In genomic region chr13:26318557-26318956, GRCm38 (mm10) we compare ENCODE assay signal across 25 mouse cellular contexts.
A peak's percentile ranks its signal among the peaks of the same experiment; 100 is the strongest.
DNase-seq lines count a peak whose midpoint lies in the region; ATAC-seq and TF ChIP-seq lines count a peak whose summit lies in the region.
"Had no signal": no experiment of that assay in that cellular context is flagged by ENCODE, and none has a peak within 500 bp of the region (broad histone marks: within the 10 kb centered on the region; RNA-seq: fewer than 3 reads in every experiment).

No protein-coding gene starts in this region.

- H3K9me3 ChIP-seq in hindbrain, embryonic 16.5 days (ENCODE audit: control insufficient read depth, low read length), result no peaks in the 10 kb centered on the region
- H3K9me3 ChIP-seq in hindbrain, embryonic 10.5 days, result no peaks in the 10 kb centered on the region
- no peaks in the 10 kb centered on the region for H3K9me3 ChIP-seq in midbrain, postnatal 0 days (ENCODE audit: low read length)
- H3K9me3 ChIP-seq in midbrain, embryonic 13.5 days, result no peaks in the 10 kb centered on the region
- H3K9me3 ChIP-seq in embryonic facial prominence, embryonic 14.5 days (ENCODE audit: control insufficient read depth, low read length), result no peaks in the 10 kb centered on the region
- H3K9me3 ChIP-seq: embryonic facial prominence, embryonic 15.5 days; G1E; intestine, embryonic 15.5 days had no signal

- no peaks in the 10 kb centered on the region for H3K4me1 ChIP-seq in hindbrain, embryonic 16.5 days (ENCODE audit: control insufficient read depth, insufficient read depth, low read depth, low read length)
- H3K4me1 ChIP-seq in hindbrain, embryonic 10.5 days (replicated peaks), result no peaks in the 10 kb centered on the region
- H3K4me1 ChIP-seq in midbrain, postnatal 0 days (ENCODE audit: insufficient read depth, low read length), result no peaks in the 10 kb centered on the region
- no peaks in the 10 kb centered on the region for H3K4me1 ChIP-seq in midbrain, embryonic 13.5 days (replicated peaks)
- no peaks in the 10 kb centered on the region for H3K4me1 ChIP-seq in embryonic facial prominence, embryonic 14.5 days (ENCODE audit: control insufficient read depth, insufficient read depth, low read length)
- H3K4me1 ChIP-seq: embryonic facial prominence, embryonic 15.5 days; intestine, embryonic 15.5 days had no signal

- H3K36me3 ChIP-seq in hindbrain, embryonic 16.5 days (ENCODE audit: control insufficient read depth, insufficient read depth, low read length), result no peaks in the 10 kb centered on the region
- H3K36me3 ChIP-seq in hindbrain, embryonic 10.5 days, result no peaks in the 10 kb centered on the region
- no peaks in the 10 kb centered on the region for H3K36me3 ChIP-seq in midbrain, postnatal 0 days (ENCODE audit: insufficient read depth, low read length)
- no peaks in the 10 kb centered on the region for H3K36me3 ChIP-seq in midbrain, embryonic 13.5 days
- H3K36me3 ChIP-seq in embryonic facial prominence, embryonic 14.5 days (ENCODE audit: control insufficient read depth, insufficient read depth, low read length), result no peaks in the 10 kb centered on the region
- H3K36me3 ChIP-seq: embryonic facial prominence, embryonic 15.5 days; G1E; intestine, embryonic 15.5 days had no signal

- no peak for DNase-seq in hindbrain, embryonic 10.5 days (ENCODE audit: low spot score)
- peak; percentile 27 for DNase-seq in midbrain, postnatal 0 days (ENCODE audit: low spot score)
- no peak for DNase-seq in embryonic facial prominence, embryonic 14.5 days (ENCODE audit: low spot score)
- DNase-seq in lung, postnatal 14 days, result no peak
- DNase-seq: adrenal gland, postnatal 10 days; adrenal gland, postnatal 36 days; B cell, adult 2 months; cerebellum, adult 11 months; cerebellum, adult 2 months; cerebellum, adult 9-11 months; cerebellum, postnatal 25 days; forebrain, postnatal 0 days; gastrocnemius, adult 2 months; gastrocnemius, postnatal 14 days; heart, adult 11 months had no signal

- no peak for TF ChIP-seq CTCF in midbrain, postnatal 0 days (IDR thresholded peaks at IDR 0.05)

- no peak overlapping the region for H3K27ac ChIP-seq in hindbrain, embryonic 16.5 days (ENCODE audit: low read depth, low read length)
- no peak overlapping the region for H3K27ac ChIP-seq in hindbrain, embryonic 10.5 days
- no peak overlapping the region for H3K27ac ChIP-seq in midbrain, postnatal 0 days (ENCODE audit: low read depth, low read length)
- no peak overlapping the region for H3K27ac ChIP-seq in midbrain, embryonic 13.5 days
- no peak overlapping the region for H3K27ac ChIP-seq in embryonic facial prominence, embryonic 14.5 days (replicated peaks; ENCODE audit: low read depth, low read length)
- H3K27ac ChIP-seq: embryonic facial prominence, embryonic 15.5 days; gastrocnemius, adult 2 months; hindbrain, embryonic 14.5 days; intestine, embryonic 15.5 days had no signal

- no peak overlapping the region for H3K4me2 ChIP-seq in hindbrain, embryonic 16.5 days (ENCODE audit: low read length)
- H3K4me2 ChIP-seq in midbrain, postnatal 0 days (ENCODE audit: low read depth, low read length, poor library complexity, severe bottlenecking), result no peak overlapping the region
- H3K4me2 ChIP-seq in midbrain, embryonic 13.5 days (replicated peaks), result no peak overlapping the region
- no peak overlapping the region for H3K4me2 ChIP-seq in embryonic facial prominence, embryonic 14.5 days (ENCODE audit: low read depth, low read length)
- H3K4me2 ChIP-seq: embryonic facial prominence, embryonic 15.5 days; heart, embryonic 11.5 days; hindbrain, embryonic 14.5 days; intestine, embryonic 15.5 days had no signal

- WGBS in hindbrain, embryonic 16.5 days, result 67% methylated on average over 5 of the region's 5 CpGs
- 87% methylated on average over 5 of the region's 5 CpGs for WGBS in hindbrain, embryonic 10.5 days
- 72% methylated on average over 5 of the region's 5 CpGs for WGBS in midbrain, postnatal 0 days
- WGBS in midbrain, embryonic 13.5 days, result 85% methylated on average over 5 of the region's 5 CpGs
- 53% methylated on average over 5 of the region's 5 CpGs for WGBS in embryonic facial prominence, embryonic 14.5 days

- no peak overlapping the region for H3K9ac ChIP-seq in hindbrain, embryonic 16.5 days (ENCODE audit: low read depth, low read length)
- no peak overlapping the region for H3K9ac ChIP-seq in midbrain, postnatal 0 days (replicated peaks; ENCODE audit: low read length, poor library complexity, severe bottlenecking)
- H3K9ac ChIP-seq in midbrain, embryonic 13.5 days (replicated peaks), result no peak overlapping the region
- H3K9ac ChIP-seq in embryonic facial prominence, embryonic 14.5 days (ENCODE audit: low read depth, low read length), result no peak overlapping the region
- H3K9ac ChIP-seq: embryonic facial prominence, embryonic 15.5 days; forebrain, postnatal 0 days; hindbrain, embryonic 14.5 days; intestine, embryonic 15.5 days had no signal

- no peaks in the 10 kb centered on the region for H3K27me3 ChIP-seq in hindbrain, embryonic 16.5 days (replicated peaks; ENCODE audit: control insufficient read depth, insufficient read depth, low read length)
- H3K27me3 ChIP-seq in hindbrain, embryonic 10.5 days (ENCODE audit: insufficient read depth, poor library complexity, severe bottlenecking), result no peaks in the 10 kb centered on the region
- no peaks in the 10 kb centered on the region for H3K27me3 ChIP-seq in midbrain, postnatal 0 days (ENCODE audit: insufficient read depth, low read length)
- no peaks in the 10 kb centered on the region for H3K27me3 ChIP-seq in midbrain, embryonic 13.5 days
- no peaks in the 10 kb centered on the region for H3K27me3 ChIP-seq in embryonic facial prominence, embryonic 14.5 days (replicated peaks; ENCODE audit: control insufficient read depth, insufficient read depth, low read length)
- H3K27me3 ChIP-seq: CH12.LX; embryonic facial prominence, embryonic 15.5 days; intestine, embryonic 15.5 days; Patski had no signal

- 0 out of 2 replicates have a peak, but pooled peaks have one; percentile 14 for ATAC-seq in hindbrain, embryonic 16.5 days
- no peak for ATAC-seq in midbrain, postnatal 0 days (ENCODE audit: low FRiP score)
- no peak for ATAC-seq in midbrain, embryonic 13.5 days
- peak; percentile 55; the same call in 1 of the 2 replicates for ATAC-seq in embryonic facial prominence, embryonic 14.5 days (ENCODE audit: low read depth)
- ATAC-seq: forebrain, embryonic 14.5 days; forebrain, postnatal 0 days; intestine, embryonic 15.5 days; Patski had no signal

- H3K4me3 ChIP-seq in hindbrain, embryonic 16.5 days (ENCODE audit: low read length), result no peak overlapping the region
- no peak overlapping the region for H3K4me3 ChIP-seq in hindbrain, embryonic 10.5 days
- H3K4me3 ChIP-seq in midbrain, postnatal 0 days (ENCODE audit: low read depth, low read length), result no peak overlapping the region
- no peak overlapping the region for H3K4me3 ChIP-seq in midbrain, embryonic 13.5 days (replicated peaks)
- H3K4me3 ChIP-seq in embryonic facial prominence, embryonic 14.5 days (ENCODE audit: low read depth, low read length), result no peak overlapping the region
- H3K4me3 ChIP-seq: embryonic facial prominence, embryonic 15.5 days; gastrocnemius, adult 2 months; intestine, embryonic 15.5 days had no signal

Comparison
In these comparisons a context has a peak if more than half of its experiments do, and no peak if none do; other contexts are left out.
1. ATAC-seq: peak in hindbrain, embryonic 16.5 days (single experiment) and embryonic facial prominence, embryonic 14.5 days (single experiment); none in midbrain, postnatal 0 days (single experiment) and midbrain, embryonic 13.5 days (single experiment).